Mouse (Mus musculus) common myeloid progenitor, adult 5-6 weeks (primary cell): ENCODE measurements at regions not wholly inside any gene's neighbourhood (a gene's known extent, or its start where the extent isn't known, plus 50 kb on each side); places are given as distances from the start of the nearest gene placed in this dataset.

Source experiments
- ATAC-seq: replicated peaks from 2 replicates; pipeline ENCODE4 v1.8.0; 2016; ENCODE audit warnings: low read depth, mild to moderate bottlenecking, moderate TSS enrichment, inconsistent platforms; ENCODE audit not compliant: poor library complexity, severe bottlenecking

- ATAC-seq = no peak
Observed at GRCm38 (mm10) chr11:64895804-64896466, 82.9 kb upstream of the Elac2 start.

GRCm38 (mm10) chr11:64898758-64899586 is 79.9 kb upstream of the Elac2 start:
- peak; percentile 83 for ATAC-seq

DNA sequence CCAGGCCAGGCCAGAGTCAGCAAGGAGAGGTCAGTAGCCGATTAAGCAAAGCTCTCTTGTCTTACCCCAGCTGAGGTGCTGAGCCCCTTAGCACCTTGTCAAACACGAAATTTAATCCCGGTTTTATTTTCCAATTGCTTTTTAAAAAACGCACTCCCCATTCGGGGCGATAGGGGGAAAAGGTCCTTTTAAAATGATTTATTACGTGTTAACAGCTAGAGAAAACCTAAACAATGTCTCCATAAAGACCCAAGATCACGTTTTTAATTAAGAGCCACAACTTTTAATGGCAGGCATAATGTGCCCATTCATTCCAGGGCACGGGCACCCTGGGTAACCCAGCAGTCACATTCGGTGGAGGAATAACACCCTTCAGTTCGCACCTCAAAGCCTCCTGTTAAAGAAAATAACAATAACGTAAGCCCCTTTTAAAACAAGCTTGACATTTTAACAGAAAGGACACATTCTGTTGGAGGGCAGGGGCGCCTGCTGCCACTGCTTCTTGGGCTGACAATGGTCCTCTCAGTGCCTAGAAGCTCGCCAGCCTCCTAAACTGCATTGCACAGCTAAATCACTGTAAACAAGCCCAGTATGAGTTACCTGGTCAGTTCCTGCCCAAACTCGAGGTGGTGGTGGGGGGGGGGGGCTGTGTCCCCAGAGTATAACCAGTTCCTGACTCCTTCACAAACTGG is 79.1 kb upstream of the Elac2 start:
- no peak for ATAC-seq

GRCm38 (mm10) chr11:64916783-64917182 is 62.1 kb upstream of the Elac2 start:
- no peak for ATAC-seq

DNA sequence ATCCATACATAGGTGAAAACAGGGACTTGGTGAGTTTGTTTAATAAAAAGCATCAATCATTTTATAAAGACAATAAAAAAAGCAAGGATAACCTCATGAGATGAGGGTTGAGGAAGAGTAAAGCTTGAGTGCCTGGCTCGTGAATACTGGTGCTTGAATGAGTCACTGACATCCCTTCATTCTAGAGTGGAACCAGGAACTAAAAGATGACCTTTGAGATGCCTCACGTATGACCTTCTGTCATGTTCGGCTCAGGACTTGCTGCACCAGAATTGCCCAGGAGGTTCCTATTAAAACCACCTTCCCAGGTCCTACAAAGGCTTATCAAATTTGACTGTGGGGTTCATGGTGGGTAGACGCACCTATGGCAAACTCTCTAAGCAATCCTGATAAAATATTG is 61.5 kb upstream of the Elac2 start:
- no peak for ATAC-seq

- ATAC-seq = no peak
Observed at GRCm38 (mm10) chr11:64924989-64925388, 53.8 kb upstream of the Elac2 start.

- no peak for ATAC-seq
Observed at GRCm38 (mm10) chr11:64925970-64926369, 52.9 kb upstream of the Elac2 start.
